Mouse (Mus musculus) embryonic fibroblast, embryonic 13.5 days (primary cell): ENCODE measurements at regions not wholly inside any gene's neighbourhood (a gene's known extent, or its start where the extent isn't known, plus 50 kb on each side); places are given as distances from the start of the nearest gene placed in this dataset.

Experiments used
- CTCF ChIP-seq: IDR thresholded peaks from 2 replicates; pipeline ENCODE4 v1.5.1; 2011; ENCODE audit warnings: mild to moderate bottlenecking, control low read depth, low read length, moderate library complexity, borderline replicate concordance; ENCODE audit not compliant: insufficient read depth
- POLR2A ChIP-seq: IDR thresholded peaks from 2 replicates; pipeline ENCODE4 v1.6.1; 2011; ENCODE audit warnings: low read depth, mild to moderate bottlenecking, control low read depth, low read length, moderate library complexity

GRCm38 (mm10) chr1:137617513-137617912 lies 558.0 kb downstream of the Ptprc start:
- TF ChIP-seq POLR2A (no peak), CTCF (no peak)
